Mouse (Mus musculus) limb, embryonic 14.5 days (tissue): ENCODE results near the gene Efna5. TPM values are rescaled to one million over a fixed set of nuclear protein-coding genes. Genes with fewer than 3 reads are reported as not detected.

Experiments used
- ATAC-seq: fragments of 200-750 bp; cut with Nextera tagmentation; 2 replicates; pipeline ENCODE4 v1.8.0; 2017; ENCODE audit warnings: low read depth, moderate number of reproducible peaks, moderate TSS enrichment; ENCODE audit not compliant: low FRiP score
- DNase-seq: peaks from one replicate; pipeline ENCODE4 v3.0.0-alpha.2; 2015; ENCODE audit warnings: low spot score
- H3K27ac ChIP-seq: fragments of 300-500 bp; sonication (generic); replicated peaks from 2 replicates; pipeline ENCODE4 v1.5.1; 2014; ENCODE audit warnings: low read depth, mild to moderate bottlenecking, low read length, moderate library complexity, mixed read lengths
- H3K27me3 ChIP-seq: fragments of 300-500 bp; sonication (generic); 2 replicates; pipeline ENCODE4 v1.6.1; 2014; ENCODE audit warnings: low read length, mixed read lengths; ENCODE audit not compliant: control insufficient read depth, insufficient read depth
- H3K36me3 ChIP-seq: fragments of 300-500 bp; sonication (generic); 2 replicates; pipeline ENCODE4 v1.6.1; 2014; ENCODE audit warnings: mild to moderate bottlenecking, low read length, moderate library complexity, mixed read lengths; ENCODE audit not compliant: control insufficient read depth, insufficient read depth
- H3K4me1 ChIP-seq: fragments of 300-500 bp; sonication (generic); 2 replicates; pipeline ENCODE4 v1.6.1; 2014; ENCODE audit warnings: antibody characterized with exemption, low read length, mixed read lengths; ENCODE audit not compliant: control insufficient read depth, insufficient read depth
- H3K4me2 ChIP-seq: fragments of 300-500 bp; sonication (generic); replicated peaks from 2 replicates; pipeline ENCODE4 v1.6.1; 2014; ENCODE audit warnings: low read depth, mild to moderate bottlenecking, low read length, moderate library complexity; ENCODE audit not compliant: severe bottlenecking
- H3K4me3 ChIP-seq: fragments of 300-500 bp; sonication (generic); replicated peaks from 2 replicates; pipeline ENCODE4 v1.5.1; 2014; ENCODE audit warnings: low read length
- H3K9ac ChIP-seq: fragments of 300-500 bp; sonication (generic); 2 replicates; pipeline ENCODE4 v1.6.1; 2014; ENCODE audit warnings: mild to moderate bottlenecking, low read depth, low read length, moderate library complexity; ENCODE audit not compliant: severe bottlenecking
- H3K9me3 ChIP-seq: fragments of 300-500 bp; sonication (generic); 2 replicates; pipeline ENCODE4 v1.6.1; 2016; ENCODE audit warnings: low read length; ENCODE audit not compliant: control insufficient read depth
- POLR2A ChIP-seq: fragments of 200-500 bp; IDR thresholded peaks from 2 replicates; pipeline ENCODE4 v1.8.0; 2012; ENCODE audit warnings: inconsistent platforms, mild to moderate bottlenecking, moderate library complexity, borderline replicate concordance; ENCODE audit not compliant: insufficient read depth, insufficient read length; ENCODE audit errors: extremely low read depth
- WGBS: fragments of 180-500 bp; shearing (Covaris S2); extraction: QIAGEN DNeasy Blood & Tissue Kit; methylation state at CpG from one replicate; pipeline ENCODE4 v1.1.7; 2014; 5-methylcytosine and 5-hydroxymethylcytosine counted together
- polyA plus RNA-seq, 2 experiments: library from polyadenylated mRNA; depleted of rRNA in 1 of 2; stranded (reverse) in 1 of 2; unstranded in 1 of 2; fragments of >200 nt; fragmentation: Nextera tagmentation in 1 of 2; extraction: Ambion mirVana in 1 of 2; gene quantifications; 2 replicates each; pipeline versions ENCODE4 v1.2.1 to v1.2.3; 2012 to 2014

The Efna5 gene
- polyA plus RNA-seq, 2 experiments: 22.8 to 64.8 TPM

DNA sequence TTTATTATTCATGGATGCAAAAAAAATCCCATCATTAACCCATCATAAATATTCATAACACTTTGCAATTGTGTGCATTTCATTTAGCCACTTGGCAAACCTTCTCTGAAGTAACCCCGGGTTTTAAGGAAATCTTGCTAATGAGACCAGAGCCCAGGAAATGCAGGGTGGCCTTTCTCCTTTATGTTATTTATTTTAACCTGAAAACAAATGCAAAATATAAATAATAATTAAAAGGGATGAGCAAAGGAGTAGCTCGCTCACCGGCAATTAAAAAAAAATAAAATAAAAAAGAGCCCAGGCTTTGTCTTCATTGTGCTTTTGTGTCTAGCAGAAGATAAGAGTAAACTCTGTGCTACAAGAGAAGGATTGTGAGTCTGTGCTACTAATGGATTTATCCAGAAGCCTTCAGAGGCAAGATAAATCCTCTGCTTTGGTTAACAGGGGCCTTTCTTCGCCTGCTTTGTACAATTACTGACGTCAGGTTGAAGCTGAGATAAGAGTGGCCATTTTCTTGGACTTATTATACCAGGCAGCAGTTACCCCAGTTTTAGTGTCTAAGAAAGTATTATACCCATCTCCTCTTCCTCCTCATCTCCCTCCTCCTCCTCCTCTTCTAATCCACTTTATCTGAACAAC, 288.6 kb downstream of the Efna5 start:
- WGBS: 76% methylated on average over 5 of the region's 5 CpGs

DNA sequence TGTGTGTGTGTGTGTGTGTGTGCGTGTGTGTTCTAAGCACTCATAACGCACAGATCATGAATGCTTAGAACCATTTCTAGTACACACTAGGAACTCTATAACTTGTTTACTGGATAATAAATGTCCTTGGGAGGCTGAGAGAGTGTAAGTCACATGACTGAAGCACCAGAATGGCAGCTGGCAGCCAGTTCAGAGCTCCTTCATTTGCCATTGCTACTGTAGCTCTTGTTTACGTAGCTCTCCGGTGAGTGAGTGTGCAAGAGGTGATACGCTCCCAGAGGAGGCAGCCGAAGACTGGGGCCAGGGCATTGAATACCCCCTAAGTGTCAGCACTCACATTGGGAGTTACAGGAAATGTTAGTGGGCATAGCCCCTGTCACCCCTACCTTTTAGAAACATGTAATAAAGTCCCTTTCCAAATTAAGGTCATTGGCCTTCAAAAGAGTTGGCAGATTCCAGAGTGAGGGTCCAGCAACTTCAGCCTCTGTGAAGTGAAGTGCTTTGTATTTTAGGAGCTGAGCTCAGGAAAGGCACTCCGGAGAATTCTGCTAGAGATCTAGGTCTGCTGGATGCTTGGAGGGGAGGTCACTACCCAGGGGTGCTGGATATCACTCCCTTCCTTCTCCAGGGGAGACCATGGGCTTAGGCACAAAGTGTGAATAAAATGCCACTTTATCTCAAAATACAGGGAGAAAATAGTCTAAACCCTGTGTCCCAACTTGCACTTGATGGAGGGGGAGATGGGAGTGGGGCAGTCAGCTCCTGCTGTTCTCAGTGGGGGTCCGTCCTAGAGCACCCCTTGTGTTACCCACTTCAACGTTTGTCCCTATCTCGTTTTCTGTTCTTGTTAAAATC, 289.3 kb downstream of the Efna5 start:
- 0 out of 2 replicates have a peak, but pooled peaks cover 4% of the 10 kb centered on the region for H3K4me1 ChIP-seq
- no peak for ATAC-seq

More for the DNA sequence above, 288.6 kb downstream of the Efna5 start:
- DNase-seq (no peak), ATAC-seq (no peak)
- Histone ChIP-seq H3K9ac (no peak overlapping the region), H3K4me1 (0 out of 2 replicates have a peak, but pooled peaks cover 4% of the 10 kb centered on the region), H3K27me3 (no peaks in the 10 kb centered on the region), H3K36me3 (no peaks in the 10 kb centered on the region), H3K4me3 (no peak overlapping the region), H3K27ac (no peak overlapping the region), H3K4me2 (no peak overlapping the region), H3K9me3 (peaks cover 4% of the 10 kb centered on the region; the same call in 1 of the 2 replicates)
- no peak for TF ChIP-seq POLR2A

DNA sequence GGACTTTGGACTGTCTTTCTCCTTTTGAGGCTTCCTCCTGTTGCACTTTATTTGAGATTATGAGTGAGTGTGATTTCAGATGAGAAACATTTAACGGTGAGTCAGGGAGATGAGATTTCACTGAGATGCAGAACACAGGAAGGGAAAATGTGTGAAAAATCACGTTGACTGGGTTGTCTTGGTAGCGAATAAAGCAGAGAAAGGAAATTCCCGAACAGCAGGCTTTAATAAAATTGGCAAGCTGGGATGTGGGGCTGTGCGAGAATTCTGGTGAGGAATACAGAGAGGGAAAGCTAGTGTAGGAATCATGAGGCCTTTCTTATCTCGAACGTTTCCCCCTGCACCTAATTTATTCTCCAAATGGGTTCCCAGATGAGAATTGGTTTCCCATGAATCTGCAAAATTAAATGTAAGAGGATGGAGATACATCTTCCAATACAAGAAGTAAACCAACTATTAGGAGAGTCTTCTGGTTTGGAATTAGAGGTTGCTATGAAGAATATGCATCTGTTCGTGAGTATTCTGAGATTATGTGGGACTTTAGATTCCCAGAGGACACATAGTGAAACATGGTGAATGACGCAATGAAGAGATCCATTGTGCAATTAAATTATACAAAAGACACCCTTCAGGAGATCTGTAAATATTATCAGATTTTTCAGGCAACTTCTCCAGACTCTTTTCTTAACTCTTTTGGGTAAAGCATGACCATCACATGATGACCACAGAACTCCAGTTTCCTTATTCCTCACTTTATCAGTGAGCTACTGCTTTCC, 290.2 kb downstream of the Efna5 start:
- Histone ChIP-seq H3K9ac (no peak overlapping the region), H3K4me2 (no peak overlapping the region), H3K36me3 (no peaks in the 10 kb centered on the region), H3K4me3 (no peak overlapping the region), H3K4me1 (0 out of 2 replicates have a peak, but pooled peaks cover 4% of the 10 kb centered on the region), H3K27ac (no peak overlapping the region), H3K9me3 (peaks cover 9% of the 10 kb centered on the region; the same call in 1 of the 2 replicates), H3K27me3 (no peaks in the 10 kb centered on the region)
- 52% methylated on average over 9 of the region's 9 CpGs for WGBS
- no peak for DNase-seq
- no peak for TF ChIP-seq POLR2A
- ATAC-seq: no peak; the same call in 1 of the 2 replicates

More for the DNA sequence above, 289.3 kb downstream of the Efna5 start:
- peaks cover 9% of the 10 kb centered on the region; the same call in 1 of the 2 replicates for H3K9me3 ChIP-seq
- no peaks in the 10 kb centered on the region for H3K36me3 ChIP-seq
- no peak overlapping the region for H3K27ac ChIP-seq
- DNase-seq: no peak
- WGBS: 70% methylated on average over 10 of the region's 10 CpGs
- no peak overlapping the region for H3K4me2 ChIP-seq
- H3K9ac ChIP-seq: no peak overlapping the region
- TF ChIP-seq POLR2A: no peak
- H3K4me3 ChIP-seq: no peak overlapping the region
- no peaks in the 10 kb centered on the region for H3K27me3 ChIP-seq

DNA sequence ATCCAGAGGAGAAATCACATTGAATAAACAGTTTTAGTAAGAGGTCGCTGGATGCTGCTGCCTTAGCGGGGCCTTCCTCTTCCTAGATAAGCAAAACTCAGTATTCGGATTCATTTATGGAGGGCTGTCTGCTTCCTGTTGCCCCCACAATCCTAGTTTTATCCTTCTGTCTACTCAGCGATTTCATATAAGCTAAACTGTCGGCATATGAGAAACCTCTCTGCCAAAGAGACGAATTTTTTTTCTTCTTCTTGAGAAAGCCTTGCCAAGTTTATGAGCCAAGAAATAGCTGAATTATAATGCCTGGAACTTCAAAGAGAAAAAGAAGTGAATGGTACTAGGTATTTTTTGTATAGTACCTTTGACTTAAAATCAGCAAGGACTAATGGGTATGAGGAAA, 301.0 kb downstream of the Efna5 start:
- H3K4me2 ChIP-seq: no peak overlapping the region

DNA sequence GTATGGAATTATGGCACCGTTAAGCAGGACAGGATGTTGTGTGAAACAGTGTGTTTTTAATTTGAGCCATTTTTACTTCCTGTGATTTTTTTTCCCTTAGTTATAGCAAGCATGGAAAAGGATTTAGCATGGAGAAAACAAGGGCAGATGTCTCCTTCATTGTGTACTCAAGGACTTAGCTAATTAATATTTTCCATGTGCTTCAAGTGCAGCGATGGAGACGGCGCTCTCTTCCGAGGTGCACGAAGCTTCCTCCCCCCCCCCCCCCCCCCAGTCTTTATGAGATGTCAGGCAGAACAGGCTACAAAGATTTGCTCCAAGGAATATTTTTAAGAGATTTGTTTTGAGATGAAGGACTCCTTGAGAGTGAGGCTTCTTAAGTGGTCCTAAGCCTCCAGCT, 301.5 kb downstream of the Efna5 start:
- H3K4me3 ChIP-seq: no peak overlapping the region
- TF ChIP-seq POLR2A: no peak
- H3K9me3 ChIP-seq: no peaks in the 10 kb centered on the region
- H3K4me1 ChIP-seq: peaks cover 2% of the 10 kb centered on the region; the same call in 1 of the 2 replicates
- H3K4me2 ChIP-seq: no peak overlapping the region
- no peak overlapping the region for H3K9ac ChIP-seq
- H3K36me3 ChIP-seq: no peaks in the 10 kb centered on the region
- H3K27ac ChIP-seq: no peak overlapping the region
- 41% methylated on average over 6 of the region's 6 CpGs for WGBS
- no peaks in the 10 kb centered on the region for H3K27me3 ChIP-seq
- DNase-seq: no peak
- ATAC-seq: no peak

More for the DNA sequence above, 301.0 kb downstream of the Efna5 start:
- WGBS: 61% methylated on average over 6 of the region's 6 CpGs
- Histone ChIP-seq H3K36me3 (no peaks in the 10 kb centered on the region), H3K27ac (no peak overlapping the region), H3K9ac (no peak overlapping the region), H3K4me3 (no peak overlapping the region), H3K27me3 (no peaks in the 10 kb centered on the region), H3K9me3 (no peaks in the 10 kb centered on the region), H3K4me1 (0 out of 2 replicates have a peak, but pooled peaks cover 2% of the 10 kb centered on the region)
- no peak for TF ChIP-seq POLR2A
- no peak for ATAC-seq
- no peak for DNase-seq
